Mouse (Mus musculus): ENCODE measurements around the gene Rraga. TPM values are rescaled to one million over a fixed set of nuclear protein-coding genes. Genes with fewer than 3 reads are reported as not detected.

Gene Rraga
- polyA plus RNA-seq, 1 experiment from 2014 or later: 148 TPM

GRCm38 (mm10) chr4:86555035-86555707 lies 20.3 kb upstream of the Rraga start:
- Histone ChIP-seq H3K36me3 (no peaks in the 10 kb centered on the region), H3K4me3 (replicated peaks) (no peak overlapping the region), H3K27ac (replicated peaks) (no peak overlapping the region), H3K27me3 (replicated peaks) (no peaks in the 10 kb centered on the region), H3K4me1 (no peaks in the 10 kb centered on the region), H3K4me2 (no peak overlapping the region), H3K9ac (replicated peaks) (no peak overlapping the region), H3K9me3 (replicated peaks) (no peaks in the 10 kb centered on the region)
- WGBS: 26% methylated on average over 6 of the region's 6 CpGs
- ATAC-seq (ENCODE audit: low FRiP score): 0 out of 2 replicates have a peak, but pooled peaks have one; percentile 41

- 65% methylated on average over 7 of the region's 7 CpGs for WGBS
- Histone ChIP-seq H3K4me2 (no peak overlapping the region), H3K4me1 (no peaks in the 10 kb centered on the region), H3K9me3 (replicated peaks) (no peaks in the 10 kb centered on the region), H3K36me3 (no peaks in the 10 kb centered on the region), H3K27ac (replicated peaks) (no peak overlapping the region), H3K9ac (replicated peaks) (no peak overlapping the region), H3K4me3 (replicated peaks) (no peak overlapping the region), H3K27me3 (replicated peaks) (no peaks in the 10 kb centered on the region)
- ATAC-seq (ENCODE audit: low FRiP score): no peak
These were observed 18.1 kb upstream of the Rraga start for GRCm38 (mm10) chr4:86557371-86557770.

- Histone ChIP-seq H3K36me3 (no peaks in the 10 kb centered on the region), H3K9me3 (replicated peaks) (no peaks in the 10 kb centered on the region), H3K27me3 (replicated peaks) (no peaks in the 10 kb centered on the region), H3K4me1 (no peaks in the 10 kb centered on the region), H3K4me3 (replicated peaks) (no peak within 1 kb of the TSS), H3K27ac (replicated peaks) (no peak within 1 kb of the TSS), H3K4me2 (no peak within 1 kb of the TSS), H3K9ac (replicated peaks) (no peak within 1 kb of the TSS)
- WGBS: 93% methylated on average over 7 of the region's 7 CpGs
- ATAC-seq (ENCODE audit: low FRiP score): no peak
These were observed 17.2 kb upstream of the Rraga start, which contains the start of gene Saxo1 for GRCm38 (mm10) chr4:86558228-86558627. TSS of gene Saxo1 (minus strand) at chr4:86558328.

GRCm38 (mm10) chr4:86559006-86559405 lies 16.5 kb upstream of the Rraga start:
- Histone ChIP-seq H3K9me3 (replicated peaks) (no peaks in the 10 kb centered on the region), H3K36me3 (no peaks in the 10 kb centered on the region), H3K27me3 (replicated peaks) (no peaks in the 10 kb centered on the region), H3K4me2 (no peak overlapping the region), H3K9ac (replicated peaks) (no peak overlapping the region), H3K27ac (replicated peaks) (no peak overlapping the region), H3K4me1 (no peaks in the 10 kb centered on the region), H3K4me3 (replicated peaks) (no peak overlapping the region)
- no peak for ATAC-seq (ENCODE audit: low FRiP score)
- WGBS: 84% methylated on average over 4 of the region's 4 CpGs

- no peak for ATAC-seq (ENCODE audit: low FRiP score)
- Histone ChIP-seq H3K4me3 (replicated peaks) (no peak overlapping the region), H3K27ac (replicated peaks) (no peak overlapping the region), H3K4me1 (no peaks in the 10 kb centered on the region), H3K9ac (replicated peaks) (no peak overlapping the region), H3K36me3 (no peaks in the 10 kb centered on the region), H3K4me2 (no peak overlapping the region), H3K9me3 (replicated peaks) (no peaks in the 10 kb centered on the region), H3K27me3 (replicated peaks) (no peaks in the 10 kb centered on the region)
- 88% methylated on average over 3 of the region's 3 CpGs for WGBS
These were observed 14.4 kb upstream of the Rraga start for GRCm38 (mm10) chr4:86561061-86561460.

GRCm38 (mm10) chr4:86574939-86575282 lies 557 bp upstream of the Rraga start:
- Histone ChIP-seq H3K27me3 (replicated peaks) (0 out of 2 replicates have a peak, but pooled peaks cover 3% of the 10 kb centered on the region), H3K4me1 (peaks cover 35% of the 10 kb centered on the region), H3K9ac (replicated peaks) (peak overlapping the region; percentile 100), H3K4me2 (peak overlapping the region; percentile 86), H3K27ac (replicated peaks) (peak overlapping the region; percentile 98), H3K4me3 (replicated peaks) (peak overlapping the region; percentile 96), H3K36me3 (peaks cover 6% of the 10 kb centered on the region), H3K9me3 (replicated peaks) (no peaks in the 10 kb centered on the region)
- peak; percentile 58 for ATAC-seq (ENCODE audit: low FRiP score)
- whole genome bisulfite sequencing: 9% methylated on average over 6 of the region's 6 CpGs

GRCm38 (mm10) chr4:86576120-86576541 lies 663 bp downstream of the Rraga start:
- ATAC-seq (ENCODE audit: low FRiP score): peak; percentile 4; the same call in 1 of the 2 replicates
- Histone ChIP-seq H3K9ac (replicated peaks) (peak overlapping the region; percentile 100), H3K27ac (replicated peaks) (peak overlapping the region; percentile 98), H3K4me2 (peak overlapping the region; percentile 86), H3K36me3 (peaks cover 10% of the 10 kb centered on the region), H3K4me3 (replicated peaks) (peak overlapping the region; percentile 96), H3K9me3 (replicated peaks) (no peaks in the 10 kb centered on the region), H3K27me3 (replicated peaks) (0 out of 2 replicates have a peak, but pooled peaks cover 3% of the 10 kb centered on the region), H3K4me1 (peaks cover 35% of the 10 kb centered on the region)
- 0% methylated on average over 20 of the region's 20 CpGs for WGBS

GRCm38 (mm10) chr4:86576630-86577225 lies 1.3 kb downstream of the Rraga start:
- H3K9ac ChIP-seq (replicated peaks): peak overlapping the region; percentile 100
- 0 out of 2 replicates have a peak, but pooled peaks cover 3% of the 10 kb centered on the region for H3K27me3 ChIP-seq (replicated peaks)
- peak overlapping the region; percentile 98 for H3K27ac ChIP-seq (replicated peaks)
- peak overlapping the region; percentile 96 for H3K4me3 ChIP-seq (replicated peaks)
- no peaks in the 10 kb centered on the region for H3K9me3 ChIP-seq (replicated peaks)
- WGBS: 8% methylated on average over 11 of the region's 11 CpGs
- peaks cover 35% of the 10 kb centered on the region for H3K4me1 ChIP-seq
- no peak for ATAC-seq (ENCODE audit: low FRiP score)
- H3K4me2 ChIP-seq: peak overlapping the region; percentile 86
- peaks cover 10% of the 10 kb centered on the region for H3K36me3 ChIP-seq

- WGBS: 56% methylated on average over 4 of the region's 4 CpGs
- Histone ChIP-seq H3K4me2 (no peak overlapping the region), H3K9ac (replicated peaks) (no peak overlapping the region), H3K4me3 (replicated peaks) (no peak overlapping the region), H3K9me3 (replicated peaks) (no peaks in the 10 kb centered on the region), H3K4me1 (peaks cover 29% of the 10 kb centered on the region), H3K27me3 (replicated peaks) (no peaks in the 10 kb centered on the region), H3K27ac (replicated peaks) (no peak overlapping the region), H3K36me3 (peaks cover 30% of the 10 kb centered on the region)
- ATAC-seq (ENCODE audit: low FRiP score): no peak
These were observed 4.6 kb downstream of the Rraga start for GRCm38 (mm10) chr4:86580056-86580455.

GRCm38 (mm10) chr4:86580591-86580990 lies 5.1 kb downstream of the Rraga start:
- Histone ChIP-seq H3K4me3 (replicated peaks) (no peak overlapping the region), H3K27me3 (replicated peaks) (no peaks in the 10 kb centered on the region), H3K9ac (replicated peaks) (no peak overlapping the region), H3K27ac (replicated peaks) (no peak overlapping the region), H3K9me3 (replicated peaks) (no peaks in the 10 kb centered on the region), H3K4me1 (peaks cover 29% of the 10 kb centered on the region), H3K4me2 (no peak overlapping the region), H3K36me3 (peaks cover 36% of the 10 kb centered on the region)
- no peak for ATAC-seq (ENCODE audit: low FRiP score)
- WGBS: 83% methylated on average over 3 of the region's 3 CpGs

- WGBS: 89% methylated on average over 3 of the region's 3 CpGs
- H3K4me1 ChIP-seq: no peaks in the 10 kb centered on the region
- no peak overlapping the region for H3K4me2 ChIP-seq
- no peak overlapping the region for H3K27ac ChIP-seq (replicated peaks)
- no peak overlapping the region for H3K4me3 ChIP-seq (replicated peaks)
- H3K9me3 ChIP-seq (replicated peaks): no peaks in the 10 kb centered on the region
- no peaks in the 10 kb centered on the region for H3K27me3 ChIP-seq (replicated peaks)
- H3K36me3 ChIP-seq: peaks cover 34% of the 10 kb centered on the region
- no peak overlapping the region for H3K9ac ChIP-seq (replicated peaks)
- ATAC-seq (ENCODE audit: low FRiP score): no peak
These were observed 12.8 kb downstream of the Rraga start for GRCm38 (mm10) chr4:86588236-86588635.

- H3K27me3 ChIP-seq (replicated peaks): no peaks in the 10 kb centered on the region
These were observed 15.8 kb downstream of the Rraga start for GRCm38 (mm10) chr4:86591304-86591703.

More at GRCm38 (mm10) chr4:86591304-86591703, 15.8 kb downstream of the Rraga start:
- Histone ChIP-seq H3K4me3 (replicated peaks) (no peak overlapping the region), H3K9ac (replicated peaks) (no peak overlapping the region), H3K4me1 (no peaks in the 10 kb centered on the region), H3K9me3 (replicated peaks) (no peaks in the 10 kb centered on the region), H3K36me3 (peaks cover 16% of the 10 kb centered on the region), H3K27ac (replicated peaks) (no peak overlapping the region), H3K4me2 (no peak overlapping the region)
- ATAC-seq (ENCODE audit: low FRiP score): no peak
- 92% methylated on average over 2 of the region's 2 CpGs for WGBS

Measured in neural tube, embryonic 15.5 days (tissue).